Mouse (Mus musculus): ENCODE results near the gene Abcd2. TPM values are rescaled to one million over a fixed set of nuclear protein-coding genes. Genes with fewer than 3 reads are reported as not detected.

Gene Abcd2
- polyA plus RNA-seq (2015; fragmentation: Illumina TruSeq; extraction: RNeasy Lipid Tissue Mini Kit (QIAGEN cat#74804); ENCODE audit: low read depth, low replicate concordance) = 25.8 TPM

GRCm38 (mm10) chr15:91191412-91192222 is at the start of gene Abcd2:
Gene Abcd2 (minus strand): TSS chr15:91191799.

GRCm38 (mm10) chr15:91199256-91199905 is 7.8 kb upstream of the Abcd2 start, which contains the start of gene CN725425:
Gene CN725425 (plus strand): TSS chr15:91199494.

Other genes starting within 250 kb of the Abcd2 start
- gene Kif21a, start 141.9 kb downstream of the Abcd2 start, polyA plus RNA-seq (2015; fragmentation: Illumina TruSeq; extraction: RNeasy Lipid Tissue Mini Kit (QIAGEN cat#74804); ENCODE audit: low read depth, low replicate concordance) = 94.2 TPM
- not detected for gene CN725425, start 7.7 kb upstream of the Abcd2 start, polyA plus RNA-seq (2015; fragmentation: Illumina TruSeq; extraction: RNeasy Lipid Tissue Mini Kit (QIAGEN cat#74804); ENCODE audit: low read depth, low replicate concordance)

Data from brain, adult 10 weeks (tissue).